Mouse (Mus musculus): Measurements from ENCODE around the gene Gdf11. TPM values are rescaled to one million over a fixed set of nuclear protein-coding genes. Genes with fewer than 3 reads are reported as not detected.
A peak's percentile ranks its signal among the peaks of the same experiment; 100 is the strongest.

Gdf11 gene
- polyA plus RNA-seq, 1 experiment from 2014 or later: 2.8 TPM

DNA sequence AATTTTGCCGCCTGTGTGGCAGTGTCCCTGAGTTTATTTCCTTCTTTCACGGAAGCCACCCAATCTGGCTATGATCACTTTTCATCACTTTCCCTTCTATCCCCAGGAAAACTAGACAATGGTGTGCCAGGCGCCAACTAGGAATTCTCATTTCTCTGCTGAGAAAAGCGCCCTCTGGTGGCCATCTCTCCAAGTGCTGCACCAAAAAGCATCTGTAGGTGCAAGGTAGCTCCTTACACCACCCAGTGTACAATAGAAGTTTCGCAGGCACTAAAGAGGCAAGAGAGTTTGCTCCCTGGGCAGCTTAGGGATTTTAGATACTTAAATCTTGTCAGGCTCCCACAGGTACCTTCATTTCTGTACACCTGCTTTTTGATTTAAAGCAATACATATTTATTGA lies 21.7 kb upstream of the Gdf11 start:
- H3K4me2 ChIP-seq (ENCODE audit: low read depth, low read length): no peak overlapping the region
- ATAC-seq (ENCODE audit: insufficient read depth, low FRiP score): no peak
- peaks cover 11% of the 10 kb centered on the region for H3K4me1 ChIP-seq (ENCODE audit: control insufficient read depth, insufficient read depth, low read length)
- H3K36me3 ChIP-seq (ENCODE audit: control insufficient read depth, insufficient read depth, low read length): no peaks in the 10 kb centered on the region
- no peaks in the 10 kb centered on the region for H3K9me3 ChIP-seq (replicated peaks; ENCODE audit: control insufficient read depth, low read length)
- 9% methylated on average over 5 of the region's 5 CpGs for WGBS
- H3K27ac ChIP-seq (ENCODE audit: low read length): 0 out of 2 replicates have a peak overlapping the region, but pooled peaks have one; percentile 56
- no peaks in the 10 kb centered on the region for H3K27me3 ChIP-seq (ENCODE audit: control insufficient read depth, insufficient read depth, low read length)
- H3K4me3 ChIP-seq (replicated peaks; ENCODE audit: low read length): no peak overlapping the region
- H3K9ac ChIP-seq (ENCODE audit: low read length): no peak overlapping the region

DNA sequence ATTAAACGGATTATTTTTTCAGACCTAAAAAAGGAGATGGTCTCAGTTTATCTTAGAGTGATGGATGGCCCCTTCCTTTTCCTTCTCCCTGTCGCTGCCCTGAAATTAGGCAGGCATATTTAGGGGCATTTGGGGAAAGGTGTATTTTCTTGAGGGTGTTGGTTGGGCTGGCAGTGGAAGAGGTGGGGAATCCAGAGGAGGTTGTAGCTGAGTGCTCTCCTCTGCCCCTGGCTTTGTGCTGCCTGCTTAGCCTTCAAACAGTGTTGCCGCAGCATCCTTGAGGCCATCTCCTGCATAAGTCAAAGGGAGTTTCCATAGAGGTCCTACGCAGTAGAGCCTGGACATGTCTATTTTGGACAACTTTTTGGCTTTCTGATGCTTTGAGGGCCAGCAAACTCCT lies 21.3 kb upstream of the Gdf11 start:
- 71% methylated on average over 4 of the region's 4 CpGs for WGBS
- Histone ChIP-seq H3K9ac (ENCODE audit: low read length) (no peak overlapping the region), H3K4me1 (ENCODE audit: control insufficient read depth, insufficient read depth, low read length) (peaks cover 9% of the 10 kb centered on the region), H3K27me3 (ENCODE audit: control insufficient read depth, insufficient read depth, low read length) (no peaks in the 10 kb centered on the region), H3K4me2 (ENCODE audit: low read depth, low read length) (no peak overlapping the region), H3K9me3 (replicated peaks; ENCODE audit: control insufficient read depth, low read length) (no peaks in the 10 kb centered on the region), H3K36me3 (ENCODE audit: control insufficient read depth, insufficient read depth, low read length) (no peaks in the 10 kb centered on the region), H3K27ac (ENCODE audit: low read length) (0 out of 2 replicates have a peak overlapping the region, but pooled peaks have one; percentile 56), H3K4me3 (replicated peaks; ENCODE audit: low read length) (no peak overlapping the region)
- ATAC-seq (ENCODE audit: insufficient read depth, low FRiP score): no peak

GRCm38 (mm10) chr10:128912268-128912667 lies 20.8 kb upstream of the Gdf11 start:
- 85% methylated on average over 4 of the region's 4 CpGs for WGBS
- no peak overlapping the region; the same call in 1 of the 2 replicates for H3K9ac ChIP-seq (ENCODE audit: low read length)
- H3K9me3 ChIP-seq (replicated peaks; ENCODE audit: control insufficient read depth, low read length): no peaks in the 10 kb centered on the region
- peaks cover 9% of the 10 kb centered on the region for H3K4me1 ChIP-seq (ENCODE audit: control insufficient read depth, insufficient read depth, low read length)
- H3K27ac ChIP-seq (ENCODE audit: low read length): no peak overlapping the region
- no peak overlapping the region for H3K4me3 ChIP-seq (replicated peaks; ENCODE audit: low read length)
- H3K36me3 ChIP-seq (ENCODE audit: control insufficient read depth, insufficient read depth, low read length): no peaks in the 10 kb centered on the region
- no peak overlapping the region for H3K4me2 ChIP-seq (ENCODE audit: low read depth, low read length)
- no peak for ATAC-seq (ENCODE audit: insufficient read depth, low FRiP score)
- no peaks in the 10 kb centered on the region for H3K27me3 ChIP-seq (ENCODE audit: control insufficient read depth, insufficient read depth, low read length)

- Histone ChIP-seq H3K4me1 (ENCODE audit: control insufficient read depth, insufficient read depth, low read length) (peaks cover 9% of the 10 kb centered on the region), H3K9me3 (replicated peaks; ENCODE audit: control insufficient read depth, low read length) (no peaks in the 10 kb centered on the region), H3K27ac (ENCODE audit: low read length) (no peak overlapping the region), H3K36me3 (ENCODE audit: control insufficient read depth, insufficient read depth, low read length) (no peaks in the 10 kb centered on the region), H3K4me2 (ENCODE audit: low read depth, low read length) (peak overlapping the region; percentile 61), H3K4me3 (replicated peaks; ENCODE audit: low read length) (peak overlapping the region; percentile 86), H3K9ac (ENCODE audit: low read length) (no peak overlapping the region), H3K27me3 (ENCODE audit: control insufficient read depth, insufficient read depth, low read length) (no peaks in the 10 kb centered on the region)
- ATAC-seq (ENCODE audit: insufficient read depth, low FRiP score): no peak
- 94% methylated on average over 6 of the region's 6 CpGs for WGBS
Observed at GRCm38 (mm10) chr10:128911430-128911829, 19.9 kb upstream of the Gdf11 start.

DNA sequence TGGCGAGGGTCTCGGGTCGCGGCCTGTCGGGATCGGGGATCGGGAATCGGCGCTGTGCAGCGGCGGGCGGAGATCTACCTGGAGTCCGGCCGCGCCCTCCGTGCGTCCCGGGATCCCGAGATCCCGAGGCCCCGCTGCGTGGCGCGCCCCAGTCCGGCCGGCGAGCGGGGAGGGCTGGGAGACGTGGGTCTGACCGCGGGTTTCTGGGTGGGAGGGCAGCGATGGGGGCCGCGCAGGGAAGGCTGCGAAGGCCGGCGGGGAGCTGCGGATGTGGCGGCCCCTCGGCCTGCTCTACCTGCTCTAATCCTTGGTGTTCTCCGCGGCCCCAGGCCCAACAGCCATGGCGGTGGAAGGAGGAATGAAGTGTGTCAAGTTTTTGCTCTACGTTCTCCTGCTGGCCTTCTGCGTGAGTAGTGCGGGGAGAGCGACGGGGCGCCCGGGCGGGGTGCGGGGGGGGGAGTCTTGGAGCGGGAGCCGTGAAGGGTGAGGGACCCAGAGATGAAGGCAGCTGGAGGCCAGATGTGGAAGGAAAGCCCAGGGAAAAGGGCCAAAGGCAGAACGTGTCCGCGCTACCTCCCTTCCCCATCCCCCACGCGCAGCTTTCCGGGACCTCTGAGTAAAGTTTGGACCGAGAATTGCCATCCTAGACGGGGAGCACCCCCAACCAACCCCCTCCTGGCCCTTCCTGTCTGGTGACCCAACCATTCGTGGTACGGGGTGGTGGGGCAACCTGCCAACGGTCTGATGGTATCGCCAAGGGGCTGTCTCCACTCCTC lies 18.7 kb upstream of the Gdf11 start:
- Histone ChIP-seq H3K4me1 (ENCODE audit: control insufficient read depth, insufficient read depth, low read length) (peaks cover 9% of the 10 kb centered on the region), H3K9me3 (replicated peaks; ENCODE audit: control insufficient read depth, low read length) (no peaks in the 10 kb centered on the region), H3K27me3 (ENCODE audit: control insufficient read depth, insufficient read depth, low read length) (no peaks in the 10 kb centered on the region), H3K4me3 (replicated peaks; ENCODE audit: low read length) (peak overlapping the region; percentile 86), H3K27ac (ENCODE audit: low read length) (peak overlapping the region; percentile 93), H3K9ac (ENCODE audit: low read length) (peak overlapping the region; percentile 97), H3K36me3 (ENCODE audit: control insufficient read depth, insufficient read depth, low read length) (no peaks in the 10 kb centered on the region), H3K4me2 (ENCODE audit: low read depth, low read length) (peak overlapping the region; percentile 61)
- peak; percentile 33 for ATAC-seq (ENCODE audit: insufficient read depth, low FRiP score)
- WGBS: under 1% methylated on average over 65 of the region's 66 CpGs

- Histone ChIP-seq H3K9ac (ENCODE audit: low read length) (peak overlapping the region; percentile 97), H3K27me3 (ENCODE audit: control insufficient read depth, insufficient read depth, low read length) (no peaks in the 10 kb centered on the region), H3K4me1 (ENCODE audit: control insufficient read depth, insufficient read depth, low read length) (peaks cover 9% of the 10 kb centered on the region), H3K9me3 (replicated peaks; ENCODE audit: control insufficient read depth, low read length) (no peaks in the 10 kb centered on the region), H3K36me3 (ENCODE audit: control insufficient read depth, insufficient read depth, low read length) (no peaks in the 10 kb centered on the region), H3K4me2 (ENCODE audit: low read depth, low read length) (peak overlapping the region; percentile 61), H3K27ac (ENCODE audit: low read length) (peak overlapping the region; percentile 93), H3K4me3 (replicated peaks; ENCODE audit: low read length) (peak overlapping the region; percentile 86)
- peak; percentile 89 for ATAC-seq (ENCODE audit: insufficient read depth, low FRiP score)
- WGBS: under 1% methylated on average over 35 of the region's 41 CpGs
Observed at GRCm38 (mm10) chr10:128909567-128910028, 18.1 kb upstream of the Gdf11 start.

- Histone ChIP-seq H3K9me3 (replicated peaks; ENCODE audit: control insufficient read depth, low read length) (no peaks in the 10 kb centered on the region), H3K27ac (ENCODE audit: low read length) (peak overlapping the region; percentile 93), H3K36me3 (ENCODE audit: control insufficient read depth, insufficient read depth, low read length) (no peaks in the 10 kb centered on the region), H3K9ac (ENCODE audit: low read length) (peak overlapping the region; percentile 97), H3K4me3 (replicated peaks; ENCODE audit: low read length) (peak overlapping the region; percentile 86), H3K4me2 (ENCODE audit: low read depth, low read length) (peak overlapping the region; percentile 61), H3K27me3 (ENCODE audit: control insufficient read depth, insufficient read depth, low read length) (no peaks in the 10 kb centered on the region), H3K4me1 (ENCODE audit: control insufficient read depth, insufficient read depth, low read length) (peaks cover 9% of the 10 kb centered on the region)
- ATAC-seq (ENCODE audit: insufficient read depth, low FRiP score): no peak
- WGBS: 48% methylated on average over 13 of the region's 13 CpGs
Observed at GRCm38 (mm10) chr10:128908778-128909448, 17.4 kb upstream of the Gdf11 start.

GRCm38 (mm10) chr10:128904812-128905211 lies 13.3 kb upstream of the Gdf11 start:
- 80% methylated on average over 5 of the region's 5 CpGs for WGBS
- 0 out of 2 replicates have a peak, but pooled peaks cover 3% of the 10 kb centered on the region for H3K4me1 ChIP-seq (ENCODE audit: control insufficient read depth, insufficient read depth, low read length)
- no peak for ATAC-seq (ENCODE audit: insufficient read depth, low FRiP score)
- H3K36me3 ChIP-seq (ENCODE audit: control insufficient read depth, insufficient read depth, low read length): no peaks in the 10 kb centered on the region
- H3K4me3 ChIP-seq (replicated peaks; ENCODE audit: low read length): no peak overlapping the region
- H3K27ac ChIP-seq (ENCODE audit: low read length): no peak overlapping the region
- H3K9ac ChIP-seq (ENCODE audit: low read length): no peak overlapping the region
- no peak overlapping the region for H3K4me2 ChIP-seq (ENCODE audit: low read depth, low read length)
- no peaks in the 10 kb centered on the region for H3K9me3 ChIP-seq (replicated peaks; ENCODE audit: control insufficient read depth, low read length)
- no peaks in the 10 kb centered on the region for H3K27me3 ChIP-seq (ENCODE audit: control insufficient read depth, insufficient read depth, low read length)

- Histone ChIP-seq H3K4me3 (replicated peaks; ENCODE audit: low read length) (no peak overlapping the region), H3K9me3 (replicated peaks; ENCODE audit: control insufficient read depth, low read length) (no peaks in the 10 kb centered on the region), H3K27me3 (ENCODE audit: control insufficient read depth, insufficient read depth, low read length) (no peaks in the 10 kb centered on the region), H3K9ac (ENCODE audit: low read length) (no peak overlapping the region), H3K36me3 (ENCODE audit: control insufficient read depth, insufficient read depth, low read length) (no peaks in the 10 kb centered on the region), H3K4me1 (ENCODE audit: control insufficient read depth, insufficient read depth, low read length) (no peaks in the 10 kb centered on the region), H3K27ac (ENCODE audit: low read length) (no peak overlapping the region), H3K4me2 (ENCODE audit: low read depth, low read length) (no peak overlapping the region)
- WGBS: 77% methylated on average over 3 of the region's 3 CpGs
- no peak for ATAC-seq (ENCODE audit: insufficient read depth, low FRiP score)
Observed at GRCm38 (mm10) chr10:128902409-128902988, 11.0 kb upstream of the Gdf11 start.

Data from stomach, embryonic 16.5 days (tissue).